Mouse (Mus musculus): ENCODE measurements around the gene Jtb.

GRCm38 (mm10) chr3:90268190-90268589 is 36.8 kb downstream of the Jtb start:
- TF ChIP-seq CTCF (IDR thresholded peaks at IDR 0.05; ENCODE audit: low read depth) = no peak
- no peak for TF ChIP-seq EP300 (IDR thresholded peaks at IDR 0.05; ENCODE audit: low read depth)
